Mouse (Mus musculus) spleen, postnatal 10 days (tissue): ENCODE measurements around the gene Nol4l.
A peak's percentile ranks its signal among the peaks of the same experiment; 100 is the strongest.

Experiments used
- DNase-seq, 2 experiments: peaks; one replicate each; pipeline ENCODE4 v3.0.0; 2021 to 2022; ENCODE audit warnings: low spot score in 2 of 2

The Nol4l gene

GRCm38 (mm10) chr2:153444254-153445136 is 85.3 kb downstream of the Nol4l start:
- peak; percentile 39 to 57 for DNase-seq

GRCm38 (mm10) chr2:153443434-153444240 is 86.1 kb downstream of the Nol4l start:
- peak; percentile 26 to 35 for DNase-seq

- no peak for DNase-seq
Observed at GRCm38 (mm10) chr2:153442720-153443119, 87.1 kb downstream of the Nol4l start.

GRCm38 (mm10) chr2:153441228-153441627 is 88.5 kb downstream of the Nol4l start:
- no peak for DNase-seq

- DNase-seq = no peak
Observed at GRCm38 (mm10) chr2:153440755-153441154, 89.0 kb downstream of the Nol4l start.

GRCm38 (mm10) chr2:153437306-153437659 is 92.5 kb downstream of the Nol4l start:
- no peak for DNase-seq

GRCm38 (mm10) chr2:153436641-153437305 is 93.0 kb downstream of the Nol4l start:
- no peak for DNase-seq

- DNase-seq = no peak
Observed at GRCm38 (mm10) chr2:153434880-153435831, 94.6 kb downstream of the Nol4l start.

- DNase-seq = no peak
Observed at GRCm38 (mm10) chr2:153433859-153434258, 95.9 kb downstream of the Nol4l start.

GRCm38 (mm10) chr2:153432492-153432891 is 97.3 kb downstream of the Nol4l start:
- no peak for DNase-seq

GRCm38 (mm10) chr2:153430571-153430970 is 99.2 kb downstream of the Nol4l start:
- DNase-seq = no peak

GRCm38 (mm10) chr2:153428485-153428884 is 101.3 kb downstream of the Nol4l start:
- DNase-seq = no peak

GRCm38 (mm10) chr2:153426931-153427330 is 102.8 kb downstream of the Nol4l start:
- no peak for DNase-seq

GRCm38 (mm10) chr2:153425998-153426670 is 103.6 kb downstream of the Nol4l start:
- DNase-seq = no peak

- no peak for DNase-seq
Observed at GRCm38 (mm10) chr2:153425124-153425844, 104.5 kb downstream of the Nol4l start.

- DNase-seq = no peak
Observed at GRCm38 (mm10) chr2:153424557-153424956, 105.2 kb downstream of the Nol4l start.

- DNase-seq = no peak
Observed at GRCm38 (mm10) chr2:153423113-153423512, 106.7 kb downstream of the Nol4l start.

GRCm38 (mm10) chr2:153422051-153422450 is 107.7 kb downstream of the Nol4l start:
- DNase-seq = no peak

GRCm38 (mm10) chr2:153421233-153421632 is 108.5 kb downstream of the Nol4l start:
- DNase-seq = no peak

GRCm38 (mm10) chr2:153418381-153418780 is 111.4 kb downstream of the Nol4l start:
- no peak for DNase-seq
